Mouse (Mus musculus) gastrocnemius, postnatal 14 days (tissue): ENCODE measurements around the gene Sema4c. TPM values are rescaled to one million over a fixed set of nuclear protein-coding genes. Genes with fewer than 3 reads are reported as not detected.

Experiments used
- DNase-seq: peaks from one replicate; pipeline ENCODE4 v3.0.0; 2021; ENCODE audit warnings: mixed read lengths
- intact Hi-C: fragments of 180-260 bp; cut with DNase I; formaldehyde crosslinking; loops from one replicate; pipeline ENCODE4 v1.15.1; 2025; ENCODE audit warnings: low total_unique reads
- total RNA-seq, 2 experiments: library from RNA; stranded (reverse); gene quantifications; 2 replicates each; pipeline ENCODE4 v1.2.3; 2021

Sema4c gene
- total RNA-seq, 2 experiments from 2014 or later: 12.1 to 13.1 TPM

DNA sequence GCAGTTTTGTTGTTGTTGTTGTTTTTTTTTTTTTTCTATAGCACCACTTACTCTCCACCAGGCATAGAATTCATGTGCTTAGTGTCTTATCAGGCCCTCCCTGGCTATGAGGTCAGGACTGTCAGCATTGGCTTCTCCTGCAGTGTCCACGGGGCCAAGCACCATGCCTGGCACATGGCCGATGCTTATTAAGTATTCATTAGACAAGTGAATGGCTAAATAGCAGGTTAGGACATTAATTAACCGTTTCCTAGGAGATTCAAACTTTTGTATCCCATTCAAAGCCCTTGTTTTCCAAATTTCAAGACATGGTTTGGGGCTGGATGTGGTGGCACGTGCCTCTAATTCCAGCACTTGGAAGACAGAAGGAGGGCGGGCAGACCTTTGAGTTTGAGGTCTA, 23.1 kb upstream of the Sema4c start:
- intact Hi-C loops: no loop called here
- DNase-seq: no peak

DNA sequence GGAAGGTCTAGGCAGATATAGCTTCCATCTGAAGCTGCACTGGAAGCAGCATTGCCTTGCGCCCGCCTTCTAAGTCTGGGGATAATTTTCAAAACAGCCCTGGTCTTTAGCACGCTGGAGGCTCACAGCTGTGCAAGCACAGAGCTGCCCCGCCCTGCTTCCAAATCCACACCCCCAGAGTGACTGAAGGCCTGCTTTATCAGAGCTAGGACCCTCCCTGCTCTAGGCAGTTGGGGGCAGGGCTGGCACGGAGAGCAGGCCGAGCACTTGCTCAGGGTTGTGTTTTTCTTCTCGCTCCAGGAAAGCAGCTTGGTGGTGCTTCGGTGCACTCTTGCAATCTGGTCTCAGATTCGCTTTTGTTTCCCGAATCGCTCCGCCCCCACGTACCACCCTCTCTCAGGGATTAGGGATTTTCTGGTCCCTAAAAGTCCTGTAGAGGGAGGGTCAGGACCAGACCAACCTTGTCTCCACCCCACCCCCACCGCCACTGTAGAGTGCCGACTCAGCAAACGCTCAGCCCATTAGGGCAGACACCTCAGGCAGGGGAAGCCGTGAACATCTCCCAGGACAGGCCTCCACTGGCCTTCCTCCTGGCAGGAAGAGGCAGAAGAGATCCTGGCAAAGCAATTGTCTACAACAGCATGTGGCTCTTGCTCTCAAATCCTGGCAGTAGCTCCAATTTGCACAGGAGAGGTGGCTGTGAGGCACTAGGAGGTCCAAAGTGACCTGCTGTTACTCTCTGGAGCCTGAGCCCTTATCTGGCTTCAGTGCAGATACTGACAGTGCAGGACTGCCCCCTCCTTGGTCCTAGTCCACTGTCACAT, 22.4 kb upstream of the Sema4c start:
- intact Hi-C loops: no loop called here
- DNase-seq: peak; percentile 79

DNA sequence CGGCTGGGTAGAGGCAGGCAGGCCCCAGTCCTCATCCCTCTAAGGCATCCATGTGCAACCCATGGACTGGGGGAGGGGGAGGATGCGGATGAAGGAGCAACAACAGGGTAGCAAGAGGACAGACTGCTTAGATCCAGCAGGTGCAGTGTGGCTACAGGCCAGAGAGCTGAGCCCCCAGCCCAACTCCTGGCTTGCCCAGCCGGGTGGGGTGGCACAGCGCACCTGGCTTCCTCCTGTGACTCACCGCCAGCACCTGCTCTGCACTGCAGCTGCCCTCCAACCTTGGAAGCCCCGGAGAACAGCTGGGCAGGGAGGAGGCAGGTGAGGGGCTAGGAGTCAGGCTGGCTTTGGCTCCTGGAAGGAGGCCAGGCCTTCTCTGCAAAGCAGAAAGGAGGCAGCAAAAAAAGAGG, 21.8 kb upstream of the Sema4c start:
- DNase-seq: no peak
- intact Hi-C loops: no loop called here

DNA sequence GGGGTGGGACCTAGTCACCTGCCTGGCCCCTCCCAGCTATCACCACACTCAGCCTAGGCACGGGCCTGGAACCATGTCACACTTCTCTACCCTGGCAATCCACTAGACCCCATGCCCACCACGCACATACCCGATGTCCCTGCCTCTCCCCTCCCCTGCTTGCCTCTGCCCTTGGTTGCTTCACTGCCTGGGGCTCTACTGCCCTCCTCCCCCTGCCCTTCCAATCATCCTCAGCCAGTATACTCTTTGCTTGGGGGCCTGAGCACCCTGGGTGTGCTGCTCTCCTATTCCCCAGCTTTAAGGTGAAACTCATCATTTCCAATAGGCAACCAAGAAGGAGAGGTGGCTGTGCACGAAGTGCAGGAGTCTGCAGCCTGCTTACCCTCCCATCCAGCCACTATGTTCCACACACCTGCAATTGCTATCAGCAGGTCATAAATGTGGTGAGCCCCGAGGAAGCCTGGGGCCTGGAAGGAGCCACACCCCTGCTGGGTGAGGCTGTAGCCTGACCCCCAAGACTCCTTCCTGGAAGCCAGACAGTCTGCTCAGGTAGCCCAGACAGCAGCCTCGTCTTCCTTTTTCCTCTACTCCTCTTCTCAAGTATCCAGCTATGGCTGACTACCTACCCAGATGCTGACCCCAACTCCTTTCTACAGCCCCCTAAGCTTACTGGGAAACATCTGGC, 19.0 kb upstream of the Sema4c start:
- no peak for DNase-seq

DNA sequence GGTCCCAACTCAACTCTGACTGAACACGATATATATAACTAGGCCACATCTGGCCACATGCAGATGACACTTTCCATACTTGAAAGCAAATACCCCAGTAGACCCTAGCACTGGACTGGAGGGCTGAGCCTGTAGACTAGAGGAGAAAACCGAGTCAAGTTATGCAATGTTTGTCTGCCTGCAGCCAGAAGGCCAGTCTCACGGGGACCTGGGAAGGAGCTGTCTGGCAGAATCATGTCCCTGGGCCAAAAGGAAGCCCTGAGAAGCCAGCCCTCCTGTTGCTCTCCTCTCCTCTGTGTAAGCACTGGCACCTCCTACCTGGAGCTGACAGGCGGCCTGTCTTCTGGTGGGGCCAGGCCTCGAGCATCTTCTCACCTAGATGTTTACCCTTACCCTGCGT, 17.2 kb upstream of the Sema4c start:
- DNase-seq: no peak
- intact Hi-C loops: no loop called here

More for the DNA sequence above, 19.0 kb upstream of the Sema4c start:
- intact Hi-C loops: no loop called here

DNA sequence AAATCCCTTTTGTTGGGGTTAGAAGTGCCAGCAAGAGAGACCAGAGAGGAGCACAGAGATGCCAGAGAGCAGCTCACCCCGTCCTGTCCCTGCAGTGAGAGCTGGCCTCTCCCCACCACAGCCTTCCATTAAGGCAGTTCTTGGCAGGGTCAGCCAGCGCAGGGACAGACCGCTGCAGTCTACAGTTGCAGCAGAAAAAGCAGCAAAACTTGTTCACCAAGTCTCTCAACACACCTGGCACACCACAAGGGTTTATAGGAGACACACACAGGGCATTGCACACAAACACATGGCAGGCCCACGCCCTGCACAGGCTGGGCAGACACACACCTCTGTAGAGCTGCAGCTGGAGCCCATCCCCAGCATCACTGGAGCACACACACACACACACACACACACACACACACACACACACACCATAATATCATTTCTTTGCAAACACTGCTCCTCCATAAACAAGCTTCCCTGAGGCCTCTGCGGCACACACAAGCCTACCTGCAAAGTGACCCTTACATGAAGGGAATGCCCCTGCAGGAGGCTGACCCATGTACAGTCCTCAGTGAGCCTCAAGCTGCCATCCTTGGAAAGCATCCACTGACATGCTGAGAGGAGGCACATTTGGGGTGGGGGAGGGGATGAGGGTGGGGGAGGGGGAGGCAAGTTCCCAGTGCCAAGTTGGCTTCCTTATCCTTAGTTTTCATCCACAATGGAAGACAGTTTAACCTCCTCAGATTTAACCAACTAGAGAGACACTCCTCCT, 16.2 kb upstream of the Sema4c start:
- intact Hi-C loops: no loop called here
- DNase-seq: no peak

DNA sequence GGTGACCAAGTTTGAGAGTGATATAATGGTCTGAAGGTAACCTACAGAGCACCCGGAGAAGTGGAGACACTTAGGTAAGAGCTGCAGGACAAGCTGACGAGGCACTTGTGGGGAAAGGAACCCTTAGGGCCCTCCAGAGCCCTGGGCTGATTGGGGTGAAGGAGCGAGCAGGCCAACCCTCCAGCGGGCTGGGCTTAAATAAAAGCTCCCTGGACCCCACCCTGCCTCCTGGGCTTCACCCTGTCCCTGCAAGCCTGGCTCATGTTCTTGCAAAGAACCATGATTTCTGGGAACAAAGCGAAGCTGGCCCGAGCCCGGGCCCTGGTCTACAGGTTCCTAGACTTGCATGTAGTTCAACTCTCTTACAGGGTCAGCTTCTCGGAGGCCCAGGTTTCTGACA, 15.4 kb upstream of the Sema4c start:
- intact Hi-C loops: loop anchor here (2.0 kb wide), 1 partner anchor 43 kb away; no protein-coding TSS in a partner anchor
- DNase-seq: no peak

DNA sequence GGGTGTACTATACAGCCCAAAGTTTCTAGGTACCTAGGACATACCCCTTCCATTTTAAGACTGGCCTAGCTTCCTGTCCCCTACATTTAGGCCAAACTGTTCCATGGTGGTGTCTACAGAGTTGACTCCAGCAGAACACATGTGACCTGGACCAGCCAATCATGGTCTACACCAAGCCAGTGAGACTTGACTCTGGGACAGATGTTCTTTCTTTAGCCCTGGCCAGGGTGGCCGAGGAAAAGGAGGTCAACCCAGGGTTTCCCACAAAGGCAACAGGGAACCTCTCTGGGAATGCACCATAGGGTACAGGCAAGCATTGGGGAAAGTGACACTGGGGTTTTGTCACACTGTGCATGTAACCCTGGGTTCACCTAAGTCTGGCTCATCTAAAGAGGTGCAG, 14.6 kb upstream of the Sema4c start:
- DNase-seq: no peak
- intact Hi-C loops: loop anchor here (2.0 kb wide), 1 partner anchor 44 kb away; no protein-coding TSS in a partner anchor

DNA sequence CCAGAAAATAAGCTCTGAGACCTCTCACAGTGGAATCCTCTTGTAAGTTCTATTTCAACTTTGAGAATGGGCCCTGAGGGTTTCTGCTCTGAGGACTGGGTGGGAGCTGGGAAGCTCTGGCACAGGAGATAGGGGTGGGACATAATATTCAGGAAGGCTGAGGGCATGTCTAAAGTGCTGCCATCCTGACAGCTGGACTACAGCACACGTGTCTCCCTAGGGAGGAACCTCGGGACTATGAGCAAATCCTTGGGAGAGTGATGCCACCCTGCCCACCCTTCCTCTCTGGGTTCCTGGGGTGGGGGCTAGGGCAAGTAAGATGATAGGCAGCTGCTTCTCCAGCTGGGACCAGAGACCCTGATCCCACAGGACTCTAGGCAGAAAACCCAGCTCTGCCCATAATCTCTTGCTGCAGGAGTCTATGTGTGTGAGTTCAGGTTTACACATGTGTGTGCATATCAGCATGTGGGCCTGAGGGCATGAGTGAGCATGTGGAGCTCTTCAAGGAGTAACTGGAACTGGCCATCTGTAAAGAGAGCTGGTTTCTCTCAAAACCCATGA, 14.1 kb upstream of the Sema4c start:
- DNase-seq: no peak
- intact Hi-C loops: loop anchor here (2.0 kb wide), 1 partner anchor 45 kb away; no protein-coding TSS in a partner anchor

DNA sequence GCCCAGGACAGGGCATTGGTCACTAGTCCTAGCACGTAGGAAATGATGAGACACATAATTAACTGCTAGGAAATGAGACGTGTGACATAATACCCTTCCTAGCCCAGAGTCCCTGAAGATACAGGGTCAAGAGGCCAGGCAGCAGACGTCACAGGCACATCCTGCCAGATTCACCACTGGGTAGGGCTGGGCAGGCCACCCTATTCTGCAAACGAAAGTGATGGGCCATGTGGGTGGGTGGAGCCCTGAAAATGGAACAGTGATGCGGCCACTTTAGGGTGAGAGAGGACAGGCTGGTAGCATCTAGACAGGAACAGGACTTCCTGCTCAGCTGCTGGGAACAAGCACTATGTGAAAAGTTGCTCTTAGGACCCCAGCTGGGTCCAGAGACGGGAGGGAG, 13.5 kb upstream of the Sema4c start:
- intact Hi-C loops: loop anchor here (2.0 kb wide), 1 partner anchor 45 kb away; no protein-coding TSS in a partner anchor
- peak; percentile 65 for DNase-seq

DNA sequence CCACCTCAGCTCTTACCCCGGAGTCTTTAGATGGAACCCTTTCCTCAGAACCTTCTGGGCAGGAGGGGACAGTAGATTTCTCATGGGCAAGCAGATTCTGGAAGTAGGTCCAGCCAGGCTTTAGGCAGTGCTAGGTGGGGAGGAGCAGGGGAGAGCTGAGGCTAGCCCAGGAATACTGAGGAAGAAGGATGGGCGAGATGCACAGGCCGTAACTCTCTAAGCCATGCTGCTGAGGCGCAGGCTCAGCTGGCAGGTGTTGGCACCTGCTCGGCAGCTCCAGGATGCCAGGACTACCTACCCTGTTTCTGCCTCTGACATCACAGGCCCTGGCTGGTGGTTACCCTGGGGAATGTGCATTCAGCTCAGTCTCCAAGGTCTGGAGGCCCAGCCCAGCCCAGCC, 12.2 kb upstream of the Sema4c start:
- DNase-seq: no peak
- intact Hi-C loops: no loop called here

DNA sequence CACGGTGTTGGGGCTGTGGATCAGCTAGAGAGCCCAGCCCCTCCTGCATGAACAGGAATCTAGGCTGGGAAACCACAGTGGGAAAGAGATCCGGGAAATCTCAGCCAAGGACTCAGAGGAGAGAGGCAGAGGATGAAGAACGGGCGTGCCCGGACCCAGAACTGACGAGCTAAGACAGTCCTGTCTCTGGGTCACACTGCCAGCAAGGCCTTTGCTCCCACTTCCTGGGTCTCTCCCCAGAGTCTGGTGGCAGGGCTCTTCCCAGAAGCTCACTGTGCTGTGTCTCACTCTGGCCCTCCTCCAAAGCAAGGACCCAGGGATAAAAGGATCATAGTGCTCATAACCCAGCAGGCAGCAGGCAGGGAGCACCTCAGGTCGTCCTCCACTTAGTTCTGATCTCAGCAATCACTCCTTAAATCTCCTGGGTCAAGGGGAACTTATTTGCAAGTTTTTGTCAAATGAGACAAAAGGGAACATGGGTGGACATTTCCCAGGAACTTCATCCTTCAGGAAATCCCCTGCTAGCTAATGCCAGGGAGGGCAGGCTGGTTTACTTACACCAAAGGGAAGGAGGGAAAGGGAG, 11.6 kb upstream of the Sema4c start:
- no peak for DNase-seq
- intact Hi-C loops: no loop called here

DNA sequence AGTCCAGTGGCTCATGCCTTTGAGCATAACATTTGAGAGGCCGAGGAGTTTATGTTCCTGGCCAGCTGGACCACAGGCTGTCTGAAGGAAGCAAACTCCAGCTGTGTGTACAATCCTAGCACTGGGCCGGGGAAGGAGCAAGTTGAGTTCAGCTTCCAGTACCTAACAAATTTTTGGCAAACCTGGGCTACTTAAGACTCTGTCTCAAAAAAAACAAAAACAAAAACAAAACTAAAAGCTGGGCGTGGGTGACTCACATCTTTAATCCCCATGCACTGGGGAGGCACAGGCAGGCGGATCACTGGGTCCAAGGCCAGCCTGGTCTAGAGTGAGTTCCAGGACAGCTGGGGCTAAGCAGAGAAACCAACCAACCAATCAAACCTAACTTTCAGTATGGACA, 10.6 kb upstream of the Sema4c start:
- intact Hi-C loops: no loop called here
- DNase-seq: peak; percentile 47

DNA sequence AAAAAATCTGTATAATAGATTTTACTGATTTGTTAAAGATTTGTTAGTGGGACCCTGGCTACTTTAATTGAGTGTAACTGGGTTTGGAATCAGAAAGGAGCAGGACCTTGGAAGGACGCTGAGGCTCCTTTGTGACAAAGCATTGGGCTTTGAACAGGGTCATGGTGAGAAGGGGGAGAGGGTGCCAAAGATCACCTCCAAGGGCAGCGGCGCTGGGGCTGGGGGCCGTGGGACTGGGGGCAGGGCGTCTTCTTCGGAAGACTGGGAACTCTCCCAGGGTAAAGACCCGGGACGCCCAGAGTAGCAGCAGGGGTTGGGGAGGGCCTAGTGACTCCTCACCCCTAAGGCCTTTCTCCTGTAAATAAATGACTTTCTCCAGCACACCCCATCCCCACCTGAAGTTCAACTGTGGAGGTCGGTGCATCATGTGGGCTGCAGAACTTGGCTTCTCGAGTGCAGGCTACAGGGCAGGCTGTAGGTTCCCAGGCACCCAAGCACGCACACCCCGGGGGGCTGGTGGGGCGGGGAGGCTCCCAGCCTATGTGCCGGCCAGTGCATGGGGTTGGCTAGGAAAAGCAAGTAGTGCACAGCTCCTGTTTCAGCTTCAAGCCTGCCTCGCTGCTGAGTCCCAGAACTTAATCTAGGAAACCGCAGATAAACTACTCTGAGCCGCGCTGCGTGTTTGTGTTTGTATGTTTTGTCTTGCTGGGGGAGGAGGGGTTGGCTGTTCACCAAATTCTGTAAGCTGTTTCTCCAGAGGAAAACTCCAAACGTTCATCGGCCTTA, 9.9 kb upstream of the Sema4c start:
- intact Hi-C loops: no loop called here
- DNase-seq: no peak

DNA sequence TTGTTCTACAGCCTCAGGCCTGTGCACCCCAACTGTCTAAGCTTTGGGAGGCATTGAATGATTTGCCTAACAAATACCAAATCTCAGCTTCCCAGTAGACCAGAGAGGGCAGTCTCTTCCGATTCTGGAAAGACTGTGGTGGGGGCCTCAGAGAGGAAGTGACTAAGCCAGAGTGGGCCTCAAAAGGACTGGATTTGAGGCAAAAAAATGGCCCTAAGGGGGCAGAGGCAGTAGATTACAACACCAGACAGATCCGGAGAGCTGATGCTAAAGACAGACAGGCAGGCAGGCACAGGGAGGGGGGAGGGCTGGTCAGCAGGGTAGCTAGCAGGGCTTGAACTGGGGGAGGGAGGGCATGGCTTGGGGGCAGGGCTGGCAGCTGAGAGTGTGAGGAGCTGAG, 8.3 kb upstream of the Sema4c start:
- intact Hi-C loops: no loop called here
- no peak for DNase-seq

DNA sequence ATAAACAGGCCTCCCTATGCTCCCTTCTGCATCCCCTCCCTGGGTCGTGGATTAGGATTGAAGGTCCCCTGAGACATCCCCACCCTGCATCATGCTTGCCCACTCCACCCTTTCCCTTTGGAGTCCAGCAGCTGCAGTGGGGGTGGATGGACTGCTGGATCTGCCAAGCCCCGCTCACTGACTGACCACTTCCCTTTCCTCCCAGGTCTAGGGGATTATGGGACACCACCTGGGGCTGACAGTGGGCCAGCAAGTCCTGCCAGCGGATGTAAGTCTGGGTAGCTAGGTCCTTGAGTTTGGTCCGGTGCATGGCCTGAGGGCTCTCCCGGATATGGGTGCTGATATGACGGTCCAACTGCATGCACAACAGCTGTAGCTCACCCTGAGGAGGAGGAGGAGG, 6.0 kb upstream of the Sema4c start:
- DNase-seq: peak; percentile 60
- intact Hi-C loops: no loop called here

DNA sequence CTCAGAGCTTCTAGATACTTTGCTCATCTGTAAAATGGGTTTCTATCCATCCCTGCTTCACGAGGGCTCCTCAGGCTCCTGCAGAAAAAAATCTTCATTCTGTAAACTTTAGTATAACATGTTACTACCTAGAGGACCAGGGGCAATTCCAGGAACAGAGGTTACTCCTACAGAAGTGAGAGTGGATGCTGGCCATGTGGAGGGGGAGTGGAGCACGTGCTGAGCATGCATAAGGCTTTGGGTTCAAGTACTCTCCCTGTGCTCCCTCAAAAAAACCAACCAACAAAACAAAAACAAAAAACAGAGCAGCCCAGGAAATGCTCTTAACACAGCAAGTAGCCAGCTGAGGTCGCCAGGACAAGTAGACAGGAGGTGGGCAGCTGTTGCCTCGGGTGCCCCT, 5.5 kb upstream of the Sema4c start:
- intact Hi-C loops: no loop called here
- no peak for DNase-seq

DNA sequence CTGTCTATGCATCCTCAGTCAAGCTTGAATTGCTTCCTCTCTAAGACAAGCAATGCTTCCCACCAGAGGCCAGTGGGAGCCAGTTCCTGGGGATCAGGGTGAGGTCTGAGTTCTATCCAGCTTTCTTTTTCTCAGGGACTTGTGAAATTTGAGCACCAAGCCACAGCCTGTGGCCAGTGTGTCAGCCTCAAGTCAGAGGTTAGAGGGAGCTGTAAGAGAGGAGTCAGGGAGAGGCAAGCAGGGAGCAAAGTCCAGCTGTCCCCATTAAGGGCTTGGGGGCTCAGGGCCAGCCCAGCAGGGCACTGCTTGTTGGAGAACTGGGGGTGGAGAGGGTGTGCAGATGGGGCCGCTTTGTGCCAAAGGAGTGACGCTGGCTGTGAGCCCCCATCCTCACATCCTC, 5.0 kb upstream of the Sema4c start:
- intact Hi-C loops: no loop called here
- DNase-seq: no peak

DNA sequence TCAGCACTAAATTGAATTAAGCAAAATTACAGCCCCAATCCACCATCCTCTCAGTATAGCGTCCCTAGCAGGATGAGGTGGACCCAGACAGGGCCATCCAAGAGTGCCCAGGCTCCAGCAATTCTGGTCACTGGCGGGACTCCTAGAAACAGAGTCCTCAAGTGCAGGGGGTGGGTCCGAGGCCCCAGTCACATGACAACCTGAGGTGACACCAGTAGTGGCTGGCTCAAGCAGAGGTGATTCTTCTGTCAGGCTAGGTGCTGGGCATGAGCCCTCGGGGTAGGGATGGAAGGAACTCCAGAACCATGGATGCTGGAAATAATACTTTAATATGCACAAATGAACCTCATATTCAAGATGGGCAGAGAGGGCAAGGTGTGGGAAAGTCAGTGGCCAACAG, 4.2 kb upstream of the Sema4c start:
- DNase-seq: no peak
- intact Hi-C loops: no loop called here
